Mouse (Mus musculus): ENCODE results near the gene Hist1h4n. TPM values are rescaled to one million over a fixed set of nuclear protein-coding genes. Genes with fewer than 3 reads are reported as not detected.
"Not testable (repeated sequence)": the region's sequence is repeated elsewhere in the genome, so short reads cannot be mapped to it uniquely, and the experiment has no call there.

Hist1h4n gene
- total RNA-seq (2014; rRNA removed) (4,540 and 4,675 TPM in 2 replicates), polyA plus RNA-seq (2015; fragmentation: Nextera tagmentation; extraction: Ambion mirVana) (3.7 and 4.1 TPM in 2 replicates)

- H3K4me1 ChIP-seq (ENCODE audit: insufficient read depth, low read length); DNase-seq (ENCODE audit: low spot score); H3K27me3 ChIP-seq (ENCODE audit: insufficient read depth, low read length); H3K9ac ChIP-seq (replicated peaks; ENCODE audit: low read length); H3K27ac ChIP-seq; H3K9me3 ChIP-seq (ENCODE audit: low read length); H3K36me3 ChIP-seq (ENCODE audit: insufficient read depth, low read length); H3K4me3 ChIP-seq (ENCODE audit: low read length): not testable (repeated sequence)
- under 1% methylated on average over 22 of the region's 58 CpGs for WGBS
- ATAC-seq = peak; percentile 88
- peak within 1 kb of the TSS; percentile 36; the same call in 1 of the 2 replicates for H3K4me2 ChIP-seq (ENCODE audit: low read depth, low read length)
Measured at GRCm38 (mm10) chr13:21831418-21832394, at the start of gene Hist1h4n. Gene Hist1h4n (minus strand): TSS chr13:21832196.

GRCm38 (mm10) chr13:21880735-21881134, 48.7 kb upstream of the Hist1h4n start:
- no peak overlapping the region for H3K27ac ChIP-seq
- H3K9me3 ChIP-seq (ENCODE audit: low read length) = no peaks in the 10 kb centered on the region
- H3K27me3 ChIP-seq (ENCODE audit: insufficient read depth, low read length) = no peaks in the 10 kb centered on the region
- H3K36me3 ChIP-seq (ENCODE audit: insufficient read depth, low read length) = no peaks in the 10 kb centered on the region
- no peak overlapping the region for H3K4me3 ChIP-seq (ENCODE audit: low read length)
- ATAC-seq (no peak), DNase-seq (ENCODE audit: low spot score) (no peak)
- no peak overlapping the region for H3K9ac ChIP-seq (replicated peaks; ENCODE audit: low read length)
- H3K4me1 ChIP-seq (ENCODE audit: insufficient read depth, low read length) = no peaks in the 10 kb centered on the region
- no peak overlapping the region for H3K4me2 ChIP-seq (ENCODE audit: low read depth, low read length)
- no peak for TF ChIP-seq CTCF (IDR thresholded peaks at IDR 0.05; ENCODE audit: low read depth)
- WGBS = 83% methylated on average over 6 of the region's 6 CpGs

GRCm38 (mm10) chr13:21865503-21865902, 33.5 kb upstream of the Hist1h4n start:
- not testable (repeated sequence) for H3K9ac ChIP-seq (replicated peaks; ENCODE audit: low read length); H3K9me3 ChIP-seq (ENCODE audit: low read length); DNase-seq (ENCODE audit: low spot score); H3K27me3 ChIP-seq (ENCODE audit: insufficient read depth, low read length); ATAC-seq; H3K4me3 ChIP-seq (ENCODE audit: low read length); H3K27ac ChIP-seq; H3K4me2 ChIP-seq (ENCODE audit: low read depth, low read length); H3K4me1 ChIP-seq (ENCODE audit: insufficient read depth, low read length); H3K36me3 ChIP-seq (ENCODE audit: insufficient read depth, low read length)
- WGBS = 67% methylated on average over 3 of the region's 3 CpGs

GRCm38 (mm10) chr13:21861608-21862007, 29.6 kb upstream of the Hist1h4n start:
- H3K36me3 ChIP-seq (ENCODE audit: insufficient read depth, low read length) = no peaks in the 10 kb centered on the region
- H3K27ac ChIP-seq = no peak overlapping the region
- no peaks in the 10 kb centered on the region for H3K4me1 ChIP-seq (ENCODE audit: insufficient read depth, low read length)
- no peaks in the 10 kb centered on the region for H3K27me3 ChIP-seq (ENCODE audit: insufficient read depth, low read length)
- 13% methylated on average over 5 of the region's 5 CpGs for whole genome bisulfite sequencing
- no peak overlapping the region for H3K4me2 ChIP-seq (ENCODE audit: low read depth, low read length)
- H3K4me3 ChIP-seq (ENCODE audit: low read length) = no peak overlapping the region
- DNase-seq (ENCODE audit: low spot score) = no peak
- no peak for TF ChIP-seq CTCF (IDR thresholded peaks at IDR 0.05; ENCODE audit: low read depth)
- no peaks in the 10 kb centered on the region for H3K9me3 ChIP-seq (ENCODE audit: low read length)
- H3K9ac ChIP-seq (replicated peaks; ENCODE audit: low read length) = no peak overlapping the region
- no peak for ATAC-seq

- no peaks in the 10 kb centered on the region for H3K4me1 ChIP-seq (ENCODE audit: insufficient read depth, low read length)
- no peaks in the 10 kb centered on the region for H3K36me3 ChIP-seq (ENCODE audit: insufficient read depth, low read length)
- no peak for TF ChIP-seq CTCF (IDR thresholded peaks at IDR 0.05; ENCODE audit: low read depth)
- DNase-seq (ENCODE audit: low spot score) (peak; percentile 77), ATAC-seq (peak; percentile 56)
- peak overlapping the region; percentile 45 for H3K4me2 ChIP-seq (ENCODE audit: low read depth, low read length)
- WGBS = 3% methylated on average over 15 of the region's 15 CpGs
- no peak overlapping the region for H3K27ac ChIP-seq
- H3K4me3 ChIP-seq (ENCODE audit: low read length) = peak overlapping the region; percentile 38
- H3K9me3 ChIP-seq (ENCODE audit: low read length) = no peaks in the 10 kb centered on the region
- peak overlapping the region; percentile 21; the same call in 1 of the 2 replicates for H3K9ac ChIP-seq (replicated peaks; ENCODE audit: low read length)
- H3K27me3 ChIP-seq (ENCODE audit: insufficient read depth, low read length) = no peaks in the 10 kb centered on the region
Measured at GRCm38 (mm10) chr13:21855698-21856162, 23.7 kb upstream of the Hist1h4n start.

- H3K27me3 ChIP-seq (ENCODE audit: insufficient read depth, low read length) = no peaks in the 10 kb centered on the region
- H3K4me1 ChIP-seq (ENCODE audit: insufficient read depth, low read length) = no peaks in the 10 kb centered on the region
- 0% methylated on average over 11 of the region's 11 CpGs for WGBS
- no peak overlapping the region for H3K27ac ChIP-seq
- peak; percentile 69 for DNase-seq (ENCODE audit: low spot score)
- no peak for TF ChIP-seq CTCF (IDR thresholded peaks at IDR 0.05; ENCODE audit: low read depth)
- peak; percentile 63 for ATAC-seq
- H3K4me2 ChIP-seq (ENCODE audit: low read depth, low read length) = peak overlapping the region; percentile 45
- H3K9me3 ChIP-seq (ENCODE audit: low read length) = no peaks in the 10 kb centered on the region
- peak overlapping the region; percentile 38 for H3K4me3 ChIP-seq (ENCODE audit: low read length)
- H3K36me3 ChIP-seq (ENCODE audit: insufficient read depth, low read length) = no peaks in the 10 kb centered on the region
- peak overlapping the region; percentile 21; the same call in 1 of the 2 replicates for H3K9ac ChIP-seq (replicated peaks; ENCODE audit: low read length)
Measured at GRCm38 (mm10) chr13:21855146-21855545, 23.1 kb upstream of the Hist1h4n start.

All from hindbrain, postnatal 0 days (tissue).